Mouse (Mus musculus): ENCODE results near the gene Smap2. TPM values are rescaled to one million over a fixed set of nuclear protein-coding genes. Genes with fewer than 3 reads are reported as not detected.

The Smap2 gene
- polyA plus RNA-seq, 1 experiment from 2014 or later, result 14.8 TPM

DNA sequence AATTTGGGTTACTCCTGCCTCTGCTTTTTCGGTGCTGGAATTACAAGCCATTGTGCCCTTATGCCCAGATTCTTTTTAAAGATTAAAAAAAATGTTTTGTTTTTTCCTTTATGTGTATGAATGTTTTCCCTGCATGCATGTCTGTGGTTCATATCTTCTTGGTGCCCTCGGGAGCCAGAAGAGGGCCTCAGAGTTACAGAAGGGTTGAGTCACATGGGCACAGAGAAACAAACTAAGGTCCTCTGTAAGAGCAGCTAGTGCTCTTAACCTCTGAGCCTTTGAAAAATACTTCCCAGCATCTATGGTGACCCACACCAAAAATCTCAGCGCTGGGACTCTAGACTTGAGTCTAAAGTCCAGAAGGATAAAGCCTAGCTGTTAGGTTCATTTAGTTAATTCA is 91.7 kb downstream of the Smap2 start:
- H3K4me3 ChIP-seq (ENCODE audit: control insufficient read depth in 1 of 2, insufficient read depth in 1 of 2, low read depth in 1 of 2, low read length in 2 of 2), result peak overlapping the region; percentile 63 to 74; a peak in 3 of 4 replicates
- peaks cover 24% of the 10 kb centered on the region for H3K36me3 ChIP-seq (ENCODE audit: control insufficient read depth, insufficient read depth, low read length)
- H3K4me2 ChIP-seq (ENCODE audit: low read length), result peak overlapping the region; percentile 84
- peak; percentile 33; the same call in 1 of the 2 replicates for ATAC-seq (ENCODE audit: insufficient number of reproducible peaks, insufficient read depth, low FRiP score, low read depth)
- WGBS, result 18% methylated on average over 3 of the region's 3 CpGs
- H3K9ac ChIP-seq (ENCODE audit: low read length), result peak overlapping the region; percentile 79
- H3K27me3 ChIP-seq (ENCODE audit: control insufficient read depth, insufficient read depth, low read length), result no peaks in the 10 kb centered on the region
- peaks cover 0 to 3% of the 10 kb centered on the region in 2 experiments; a peak in 1 of 4 replicates for H3K4me1 ChIP-seq (ENCODE audit: control insufficient read depth in 2 of 2, insufficient read depth in 2 of 2, low read length in 2 of 2)
- peak overlapping the region; percentile 86 to 94 for H3K27ac ChIP-seq (replicated peaks in 1 of 2; ENCODE audit: control insufficient read depth in 1 of 2, insufficient read depth in 1 of 2, low read depth in 2 of 2, low read length in 2 of 2)
- peaks cover 2% of the 10 kb centered on the region for H3K9me3 ChIP-seq (ENCODE audit: control insufficient read depth, low read length)

DNA sequence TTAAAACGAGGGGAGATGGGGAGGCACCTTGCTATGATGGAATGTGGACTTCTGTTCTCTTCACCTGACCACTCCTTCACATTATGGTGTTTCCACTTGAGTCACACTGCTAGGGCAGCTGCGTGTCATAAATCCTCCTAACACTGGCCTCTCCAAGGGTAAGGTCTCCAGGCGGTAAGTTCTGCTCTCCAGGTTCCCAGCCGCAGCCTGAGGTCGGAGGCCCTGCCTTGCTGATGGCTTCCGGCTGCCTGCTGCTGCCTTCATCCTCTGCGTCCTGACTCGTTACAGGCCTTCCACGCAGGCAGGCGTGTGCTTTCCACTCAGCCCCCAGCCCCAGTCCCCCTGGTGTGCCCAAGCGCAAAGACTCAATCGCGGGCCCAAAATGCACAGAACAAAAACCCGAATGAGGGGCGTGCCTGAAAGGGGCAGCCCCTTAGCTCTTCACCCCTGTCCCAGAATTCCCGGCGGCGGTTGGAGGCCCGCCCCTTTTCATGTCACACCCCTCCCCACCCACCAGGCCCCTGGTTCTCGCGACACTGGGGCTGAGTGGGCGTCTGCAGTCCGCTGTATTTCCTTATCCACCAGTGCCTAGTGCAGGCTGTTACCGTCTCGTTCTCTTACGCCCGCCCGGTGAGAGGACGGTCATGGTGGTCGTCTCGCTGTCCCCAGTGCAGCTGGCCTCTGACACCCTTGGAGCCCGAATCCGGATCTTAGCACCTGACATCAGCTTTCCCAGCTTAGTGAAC is 92.3 kb downstream of the Smap2 start, which contains the start of gene Exo5:
Gene Exo5, minus strand, starts transcription at position 464 of the 746 bp plus-strand sequence.
- peak within 1 kb of the TSS; percentile 79 for H3K9ac ChIP-seq (ENCODE audit: low read length)
- under 1% methylated on average over 33 of the region's 33 CpGs for WGBS
- no peaks in the 10 kb centered on the region for H3K27me3 ChIP-seq (ENCODE audit: control insufficient read depth, insufficient read depth, low read length)
- H3K36me3 ChIP-seq (ENCODE audit: control insufficient read depth, insufficient read depth, low read length), result peaks cover 26% of the 10 kb centered on the region
- H3K4me1 ChIP-seq (ENCODE audit: control insufficient read depth in 2 of 2, insufficient read depth in 2 of 2, low read length in 2 of 2), result peaks cover 0 to 3% of the 10 kb centered on the region in 2 experiments; a peak in 1 of 4 replicates
- H3K4me3 ChIP-seq (ENCODE audit: control insufficient read depth in 1 of 2, insufficient read depth in 1 of 2, low read depth in 1 of 2, low read length in 2 of 2), result peak within 1 kb of the TSS; percentile 63 to 74
- ATAC-seq (ENCODE audit: insufficient number of reproducible peaks, insufficient read depth, low FRiP score, low read depth), result peak; percentile 97
- no peaks in the 10 kb centered on the region for H3K9me3 ChIP-seq (ENCODE audit: control insufficient read depth, low read length)
- H3K27ac ChIP-seq (replicated peaks in 1 of 2; ENCODE audit: control insufficient read depth in 1 of 2, insufficient read depth in 1 of 2, low read depth in 2 of 2, low read length in 2 of 2), result peak within 1 kb of the TSS; percentile 86 to 94
- H3K4me2 ChIP-seq (ENCODE audit: low read length), result peak within 1 kb of the TSS; percentile 84

DNA sequence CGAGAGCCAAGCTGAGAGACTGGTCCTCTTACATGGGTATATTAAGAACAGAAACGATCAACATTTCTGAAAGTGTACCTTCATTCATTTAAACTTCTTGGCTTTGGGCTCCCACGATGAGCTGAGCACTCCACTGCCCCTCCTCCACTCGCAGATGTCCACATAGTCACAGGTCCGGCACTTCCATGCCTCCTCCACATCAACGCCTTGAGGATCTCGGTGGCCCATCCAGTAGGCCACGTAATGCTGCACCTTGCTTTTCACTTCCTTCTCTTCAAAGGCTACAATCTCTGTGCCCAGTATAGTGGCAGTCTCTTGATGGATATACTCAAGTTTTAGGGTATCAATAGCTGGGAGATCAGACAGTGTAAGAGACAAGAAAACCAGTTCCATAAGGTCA is 95.6 kb downstream of the Smap2 start:
- ATAC-seq (ENCODE audit: insufficient number of reproducible peaks, insufficient read depth, low FRiP score, low read depth), result no peak
- Histone ChIP-seq H3K9ac (ENCODE audit: low read length) (no peak overlapping the region), H3K27ac (replicated peaks in 1 of 2; ENCODE audit: control insufficient read depth in 1 of 2, insufficient read depth in 1 of 2, low read depth in 2 of 2, low read length in 2 of 2) (no peak overlapping the region), H3K9me3 (ENCODE audit: control insufficient read depth, low read length) (no peaks in the 10 kb centered on the region), H3K4me3 (ENCODE audit: control insufficient read depth in 1 of 2, insufficient read depth in 1 of 2, low read depth in 1 of 2, low read length in 2 of 2) (no peak overlapping the region), H3K27me3 (ENCODE audit: control insufficient read depth, insufficient read depth, low read length) (no peaks in the 10 kb centered on the region), H3K36me3 (ENCODE audit: control insufficient read depth, insufficient read depth, low read length) (peaks cover 26% of the 10 kb centered on the region), H3K4me1 (ENCODE audit: control insufficient read depth in 2 of 2, insufficient read depth in 2 of 2, low read length in 2 of 2) (peaks cover 0 to 3% of the 10 kb centered on the region in 2 experiments; a peak in 1 of 4 replicates), H3K4me2 (ENCODE audit: low read length) (no peak overlapping the region)
- 93% methylated on average over 8 of the region's 8 CpGs for WGBS

Small RNA genes lying within 50 kb of the gene (microRNA-seq; reads per million reads assigned to microRNA genes)
- not detected for gene Mir7015

Other genes with a start within 250 kb of the Smap2 start
- 104 and 107 TPM in 2 replicates for gene Nfyc, start 185.7 kb downstream of the Smap2 start, polyA plus RNA-seq (2014; fragmentation: Nextera tagmentation; extraction: Ambion mirVana)
- 0.31 and 0.43 TPM in 2 replicates for gene Rims3, start 162.4 kb downstream of the Smap2 start, polyA plus RNA-seq (2014; fragmentation: Nextera tagmentation; extraction: Ambion mirVana)
- 8.1 and 10.8 TPM in 2 replicates for gene Exo5, start 92.2 kb downstream of the Smap2 start, polyA plus RNA-seq (2014; fragmentation: Nextera tagmentation; extraction: Ambion mirVana)
- gene Zfp69, start 65.5 kb downstream of the Smap2 start, polyA plus RNA-seq (2014; fragmentation: Nextera tagmentation; extraction: Ambion mirVana), result 13.5 and 14.3 TPM in 2 replicates
- gene Col9a2, start 22.1 kb upstream of the Smap2 start, polyA plus RNA-seq (2014; fragmentation: Nextera tagmentation; extraction: Ambion mirVana), result 6.3 and 6.5 TPM in 2 replicates
- 20.5 and 20.8 TPM in 2 replicates for gene Zmpste24, start 81.0 kb upstream of the Smap2 start, polyA plus RNA-seq (2014; fragmentation: Nextera tagmentation; extraction: Ambion mirVana)
- not detected in 2 replicates for gene Tmco2, start 92.0 kb upstream of the Smap2 start, polyA plus RNA-seq (2014; fragmentation: Nextera tagmentation; extraction: Ambion mirVana)
- gene Rlf, start 197.8 kb upstream of the Smap2 start, polyA plus RNA-seq (2014; fragmentation: Nextera tagmentation; extraction: Ambion mirVana), result 18.3 and 18.5 TPM in 2 replicates

All from heart, embryonic 14.5 days (tissue).